Mouse (Mus musculus) adrenal gland, adult 10 weeks (tissue): ENCODE results near the gene Bcl2l12. TPM values are rescaled to one million over a fixed set of nuclear protein-coding genes. Genes with fewer than 3 reads are reported as not detected.

Source experiments
- polyA plus RNA-seq: library from polyadenylated mRNA; stranded (reverse); fragments of 350-450 nt; fragmentation: Illumina TruSeq; extraction: RNeasy Lipid Tissue Mini Kit (QIAGEN cat#74804); gene quantifications from one replicate; pipeline ENCODE4 v1.2.3, GENCODE M21; 2014; ENCODE audit warnings: low read depth, low replicate concordance

Bcl2l12 gene
- polyA plus RNA-seq, result not detected

GRCm38 (mm10) chr7:44998501-44998955 lies at the start of gene Bcl2l12:
Gene Bcl2l12, minus strand, starts transcription at chr7:44998712.

GRCm38 (mm10) chr7:45017242-45018061 lies 18.9 kb upstream of the Bcl2l12 start, which contains the start of gene Rras:
Gene Rras, plus strand, starts transcription at chr7:45017961.

GRCm38 (mm10) chr7:45015957-45016612 lies 17.6 kb upstream of the Bcl2l12 start, which contains the start of gene Scaf1:
Gene Scaf1, minus strand, starts transcription at chr7:45016363.

GRCm38 (mm10) chr7:44997231-44997939 lies 1.1 kb downstream of the Bcl2l12 start, which contains the start of gene Irf3:
Gene Irf3, plus strand, starts transcription at chr7:44997648.

GRCm38 (mm10) chr7:44986192-44986878 lies 12.2 kb downstream of the Bcl2l12 start, which contains the start of gene Prmt1:
Gene Prmt1, minus strand, starts transcription at chr7:44986568.

GRCm38 (mm10) chr7:44974383-44975116 lies 24.0 kb downstream of the Bcl2l12 start, which contains the start of gene Cpt1c:
Gene Cpt1c, minus strand, starts transcription at chr7:44974851.

GRCm38 (mm10) chr7:44942904-44943303 lies 55.6 kb downstream of the Bcl2l12 start, which contains the start of gene Tsks:
Gene Tsks, plus strand, starts transcription at chr7:44943204.

Other genes starting within 250 kb of the Bcl2l12 start
- 0.52 TPM for gene Zfp473, start 247.7 kb downstream of the Bcl2l12 start, polyA plus RNA-seq
- gene Nup62, start 182.6 kb downstream of the Bcl2l12 start, polyA plus RNA-seq, result 4.8 TPM
- not detected for gene Il4i1, start 182.3 kb downstream of the Bcl2l12 start, polyA plus RNA-seq
- 7.3 TPM for gene Atf5, start 182.1 kb downstream of the Bcl2l12 start, polyA plus RNA-seq
- gene Akt1s1, start 149.7 kb downstream of the Bcl2l12 start, polyA plus RNA-seq, result 3.8 TPM
- 1.2 TPM for gene Tbc1d17, start 149.6 kb downstream of the Bcl2l12 start, polyA plus RNA-seq
- gene Pnkp, start 141.6 kb downstream of the Bcl2l12 start, polyA plus RNA-seq, result 1.7 TPM
- gene Ptov1, start 128.9 kb downstream of the Bcl2l12 start, polyA plus RNA-seq, result not detected
- 4.0 TPM for gene Med25, start 106.0 kb downstream of the Bcl2l12 start, polyA plus RNA-seq
- 6.5 TPM for gene Fuz, start 102.6 kb downstream of the Bcl2l12 start, polyA plus RNA-seq
- gene Ap2a1, start 69.2 kb downstream of the Bcl2l12 start, polyA plus RNA-seq, result 23.6 TPM
- not detected for gene Tsks, start 55.5 kb downstream of the Bcl2l12 start, polyA plus RNA-seq
- 0.70 TPM for gene Cpt1c, start 23.9 kb downstream of the Bcl2l12 start, polyA plus RNA-seq
- 9.0 TPM for gene Prmt1, start 12.1 kb downstream of the Bcl2l12 start, polyA plus RNA-seq
- gene Irf3, start 1.1 kb downstream of the Bcl2l12 start, polyA plus RNA-seq, result 24.6 TPM
- 4.1 TPM for gene Scaf1, start 17.7 kb upstream of the Bcl2l12 start, polyA plus RNA-seq
- 5.8 TPM for gene Rras, start 19.2 kb upstream of the Bcl2l12 start, polyA plus RNA-seq
- gene Prr12, start 54.2 kb upstream of the Bcl2l12 start, polyA plus RNA-seq, result 0.41 TPM
- gene Nosip, start 63.7 kb upstream of the Bcl2l12 start, polyA plus RNA-seq, result 7.3 TPM
- gene Prrg2, start 64.0 kb upstream of the Bcl2l12 start, polyA plus RNA-seq, result 3.9 TPM
- not detected for gene Rcn3, start 93.5 kb upstream of the Bcl2l12 start, polyA plus RNA-seq
- 21.6 TPM for gene Fcgrt, start 105.1 kb upstream of the Bcl2l12 start, polyA plus RNA-seq
- 313 TPM for gene Rps11, start 125.7 kb upstream of the Bcl2l12 start, polyA plus RNA-seq
- 287 TPM for gene Rpl13a, start 130.0 kb upstream of the Bcl2l12 start, polyA plus RNA-seq
- gene Gm45713, start 137.5 kb upstream of the Bcl2l12 start, polyA plus RNA-seq, result not detected
- 11.4 TPM for gene Flt3l, start 137.7 kb upstream of the Bcl2l12 start, polyA plus RNA-seq
- gene Pih1d1, start 155.6 kb upstream of the Bcl2l12 start, polyA plus RNA-seq, result 2.8 TPM
- 2.0 TPM for gene Aldh16a1, start 155.9 kb upstream of the Bcl2l12 start, polyA plus RNA-seq
- gene Slc17a7, start 165.2 kb upstream of the Bcl2l12 start, polyA plus RNA-seq, result not detected
- gene Gfy, start 180.9 kb upstream of the Bcl2l12 start, polyA plus RNA-seq, result not detected
- gene Pth2, start 182.3 kb upstream of the Bcl2l12 start, polyA plus RNA-seq, result not detected
- not detected for gene Ccdc155, start 206.2 kb upstream of the Bcl2l12 start, polyA plus RNA-seq
- not detected for gene Dkkl1, start 213.4 kb upstream of the Bcl2l12 start, polyA plus RNA-seq
- gene Tead2, start 217.0 kb upstream of the Bcl2l12 start, polyA plus RNA-seq, result 2.2 TPM
- 0.52 TPM for gene Cd37, start 240.4 kb upstream of the Bcl2l12 start, polyA plus RNA-seq
- not detected for gene Slc6a16, start 242.4 kb upstream of the Bcl2l12 start, polyA plus RNA-seq